Mouse (Mus musculus): Measurements from ENCODE around the gene Mrrf. TPM values are rescaled to one million over a fixed set of nuclear protein-coding genes. Genes with fewer than 3 reads are reported as not detected.
"Not testable (repeated sequence)": the region's sequence is repeated elsewhere in the genome, so short reads cannot be mapped to it uniquely, and the experiment has no call there.

The Mrrf gene
- polyA plus RNA-seq, 1 experiment: 54.0 TPM

DNA sequence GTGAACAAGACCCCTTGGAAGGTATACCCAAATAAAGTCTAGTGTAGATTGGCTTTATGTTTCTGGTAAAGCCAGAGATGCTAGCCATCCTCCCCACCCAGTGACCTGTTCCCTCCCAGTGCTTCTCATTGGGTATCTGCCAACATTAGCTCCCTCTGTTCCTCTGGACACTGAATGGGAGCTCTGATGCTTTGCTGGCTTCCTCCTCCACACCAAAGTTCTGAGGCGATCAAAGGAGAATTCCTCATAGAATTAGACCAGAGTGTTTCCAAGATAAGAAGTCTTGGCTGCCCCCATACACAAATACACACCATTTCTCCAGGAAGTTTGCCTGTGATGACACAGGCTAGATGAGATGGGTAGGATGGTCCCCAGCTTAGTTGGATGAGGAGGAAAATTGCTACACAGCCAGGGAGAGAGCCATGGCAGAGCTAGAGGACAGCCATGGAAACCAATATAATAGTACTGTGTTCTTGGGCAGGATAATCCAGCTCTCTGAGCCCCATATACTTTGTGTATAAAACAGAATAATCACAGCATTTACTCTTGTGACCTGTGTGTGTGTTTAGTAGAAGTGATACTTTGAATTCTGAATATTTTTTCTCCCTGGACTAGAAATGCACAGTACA, 31.9 kb downstream of the Mrrf start:
- Histone ChIP-seq H3K27me3 (replicated peaks; ENCODE audit: control insufficient read depth, insufficient read depth, low read length) (no peaks in the 10 kb centered on the region), H3K4me3 (ENCODE audit: insufficient read depth, low read depth, low read length) (no peak overlapping the region), H3K36me3 (ENCODE audit: control insufficient read depth, insufficient read depth, low read length) (no peaks in the 10 kb centered on the region; the same call in 1 of the 2 replicates), H3K4me1 (ENCODE audit: control insufficient read depth, insufficient read depth, low read length) (no peaks in the 10 kb centered on the region), H3K27ac (ENCODE audit: insufficient read depth, low read depth, low read length) (no peak overlapping the region)
- no peak for DNase-seq
- WGBS: 74% methylated on average over 1 of the region's 1 CpGs
- TF ChIP-seq CTCF (conservative IDR thresholded peaks at IDR 0.05; ENCODE audit: insufficient read depth, insufficient read length, low read depth, low read length) (no peak), POLR2A (IDR thresholded peaks at IDR 0.05; ENCODE audit: low read depth, low read length) (no peak)

DNA sequence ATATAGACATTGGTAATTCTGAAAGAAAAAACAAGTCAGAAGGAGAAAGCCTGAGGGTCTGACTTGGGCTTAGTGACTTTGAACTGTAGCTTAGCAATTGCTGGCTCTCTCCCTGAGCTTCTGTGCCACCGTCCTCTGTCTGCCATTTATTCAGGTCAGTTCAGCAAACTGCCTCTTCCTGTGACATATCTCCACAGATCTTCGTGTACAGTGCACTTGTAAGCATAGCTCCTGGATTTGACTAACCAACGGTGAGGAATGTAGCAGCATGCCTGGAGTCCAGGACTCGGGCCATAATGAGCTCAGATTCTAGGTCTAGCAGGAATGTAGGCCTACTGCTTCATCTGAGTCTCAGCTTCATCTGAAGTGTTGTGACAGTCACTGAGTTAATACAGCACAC, 33.0 kb downstream of the Mrrf start:
- WGBS: 70% methylated on average over 4 of the region's 4 CpGs

DNA sequence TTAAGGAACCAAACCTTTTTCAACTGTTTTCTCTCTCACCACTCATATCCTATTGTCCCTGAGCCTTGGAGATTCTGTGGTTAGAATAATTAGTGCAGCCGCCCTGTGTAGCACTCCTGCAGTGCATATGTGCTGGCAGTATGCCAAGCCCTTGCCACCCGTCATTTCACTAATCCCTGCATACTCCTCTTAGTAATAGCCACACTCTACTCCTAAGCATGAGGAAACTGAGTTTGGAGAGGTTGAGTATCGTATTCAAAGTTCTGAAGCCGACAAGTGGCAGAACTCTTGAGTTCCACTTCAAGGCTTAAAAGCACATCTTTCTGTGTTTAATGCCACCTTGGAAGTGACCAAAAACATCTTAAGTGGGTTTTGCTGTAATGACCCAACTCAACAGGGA, 35.9 kb downstream of the Mrrf start:
- TF ChIP-seq POLR2A (IDR thresholded peaks at IDR 0.05; ENCODE audit: low read depth, low read length) (no peak), CTCF (conservative IDR thresholded peaks at IDR 0.05; ENCODE audit: insufficient read depth, insufficient read length, low read depth, low read length) (no peak)
- WGBS: 72% methylated on average over 4 of the region's 4 CpGs
- no peak for DNase-seq

More for the DNA sequence above, 33.0 kb downstream of the Mrrf start:
- TF ChIP-seq POLR2A (IDR thresholded peaks at IDR 0.05; ENCODE audit: low read depth, low read length) (no peak), CTCF (conservative IDR thresholded peaks at IDR 0.05; ENCODE audit: insufficient read depth, insufficient read length, low read depth, low read length) (no peak)
- H3K27me3 ChIP-seq (replicated peaks; ENCODE audit: control insufficient read depth, insufficient read depth, low read length): no peaks in the 10 kb centered on the region
- H3K27ac ChIP-seq (ENCODE audit: insufficient read depth, low read depth, low read length): no peak overlapping the region
- H3K4me3 ChIP-seq (ENCODE audit: insufficient read depth, low read depth, low read length): no peak overlapping the region
- H3K4me1 ChIP-seq (ENCODE audit: control insufficient read depth, insufficient read depth, low read length): no peaks in the 10 kb centered on the region
- DNase-seq: no peak
- H3K36me3 ChIP-seq (ENCODE audit: control insufficient read depth, insufficient read depth, low read length): no peaks in the 10 kb centered on the region; the same call in 1 of the 2 replicates

DNA sequence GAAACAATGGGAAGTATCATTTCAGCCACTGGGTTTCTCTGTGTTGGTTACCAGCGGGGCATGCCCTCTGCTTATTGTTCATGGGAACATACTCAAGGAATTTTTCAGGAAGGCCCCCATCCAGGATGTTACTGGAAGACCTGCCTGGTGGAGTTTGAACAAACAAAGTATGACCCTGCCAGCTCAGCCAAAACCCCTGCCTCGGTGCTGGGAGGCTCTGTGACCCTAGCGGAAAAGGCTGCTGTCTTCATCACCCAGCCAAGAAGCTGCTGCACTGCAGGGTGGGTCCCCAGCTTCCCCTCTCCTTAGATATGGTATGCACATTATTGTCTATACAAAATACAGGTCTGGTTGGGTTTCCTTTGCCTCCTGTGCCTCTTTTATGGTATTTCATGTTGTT, 36.4 kb downstream of the Mrrf start:
- Histone ChIP-seq H3K4me1 (ENCODE audit: control insufficient read depth, insufficient read depth, low read length) (no peaks in the 10 kb centered on the region), H3K27ac (ENCODE audit: insufficient read depth, low read depth, low read length) (no peak overlapping the region), H3K4me3 (ENCODE audit: insufficient read depth, low read depth, low read length) (no peak overlapping the region), H3K36me3 (ENCODE audit: control insufficient read depth, insufficient read depth, low read length) (no peaks in the 10 kb centered on the region; the same call in none of the 2 replicates), H3K27me3 (replicated peaks; ENCODE audit: control insufficient read depth, insufficient read depth, low read length) (no peaks in the 10 kb centered on the region)
- DNase-seq: no peak
- WGBS: 62% methylated on average over 3 of the region's 3 CpGs
- TF ChIP-seq POLR2A (IDR thresholded peaks at IDR 0.05; ENCODE audit: low read depth, low read length) (no peak), CTCF (conservative IDR thresholded peaks at IDR 0.05; ENCODE audit: insufficient read depth, insufficient read length, low read depth, low read length) (no peak)

More for the DNA sequence above, 35.9 kb downstream of the Mrrf start:
- Histone ChIP-seq H3K27me3 (replicated peaks; ENCODE audit: control insufficient read depth, insufficient read depth, low read length) (no peaks in the 10 kb centered on the region), H3K4me1 (ENCODE audit: control insufficient read depth, insufficient read depth, low read length) (no peaks in the 10 kb centered on the region), H3K36me3 (ENCODE audit: control insufficient read depth, insufficient read depth, low read length) (no peaks in the 10 kb centered on the region; the same call in 1 of the 2 replicates), H3K27ac (ENCODE audit: insufficient read depth, low read depth, low read length) (no peak overlapping the region), H3K4me3 (ENCODE audit: insufficient read depth, low read depth, low read length) (no peak overlapping the region)

DNA sequence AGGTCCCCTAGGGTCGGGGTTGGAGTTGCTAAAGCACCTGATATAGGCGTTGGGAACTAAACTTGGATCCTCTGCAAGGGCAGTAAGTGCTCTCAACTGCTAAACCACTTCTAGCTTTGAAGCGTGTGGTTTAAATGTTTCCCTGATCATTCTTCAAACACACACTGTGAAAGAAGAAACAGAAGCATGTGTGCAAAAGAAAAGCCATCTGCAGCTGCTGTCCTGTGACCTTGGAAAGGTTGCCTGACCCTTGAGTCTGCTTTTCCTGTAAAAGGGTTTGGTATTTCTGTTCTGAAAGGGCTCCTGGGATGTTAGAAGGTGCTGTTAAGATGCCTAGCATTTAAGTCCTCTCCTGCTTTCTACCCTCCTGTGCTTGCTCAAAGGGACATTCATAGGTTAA, 43.3 kb downstream of the Mrrf start:
- no peak for DNase-seq
- H3K4me1 ChIP-seq (ENCODE audit: control insufficient read depth, insufficient read depth, low read length): no peaks in the 10 kb centered on the region
- H3K27me3 ChIP-seq (replicated peaks; ENCODE audit: control insufficient read depth, insufficient read depth, low read length): no peaks in the 10 kb centered on the region
- no peak overlapping the region for H3K4me3 ChIP-seq (ENCODE audit: insufficient read depth, low read depth, low read length)
- WGBS: 86% methylated on average over 3 of the region's 3 CpGs
- no peak for TF ChIP-seq POLR2A (IDR thresholded peaks at IDR 0.05; ENCODE audit: low read depth, low read length)
- TF ChIP-seq CTCF (conservative IDR thresholded peaks at IDR 0.05; ENCODE audit: insufficient read depth, insufficient read length, low read depth, low read length): no peak
- peaks cover 3% of the 10 kb centered on the region; the same call in 1 of the 2 replicates for H3K36me3 ChIP-seq (ENCODE audit: control insufficient read depth, insufficient read depth, low read length)
- H3K27ac ChIP-seq (ENCODE audit: insufficient read depth, low read depth, low read length): no peak overlapping the region

DNA sequence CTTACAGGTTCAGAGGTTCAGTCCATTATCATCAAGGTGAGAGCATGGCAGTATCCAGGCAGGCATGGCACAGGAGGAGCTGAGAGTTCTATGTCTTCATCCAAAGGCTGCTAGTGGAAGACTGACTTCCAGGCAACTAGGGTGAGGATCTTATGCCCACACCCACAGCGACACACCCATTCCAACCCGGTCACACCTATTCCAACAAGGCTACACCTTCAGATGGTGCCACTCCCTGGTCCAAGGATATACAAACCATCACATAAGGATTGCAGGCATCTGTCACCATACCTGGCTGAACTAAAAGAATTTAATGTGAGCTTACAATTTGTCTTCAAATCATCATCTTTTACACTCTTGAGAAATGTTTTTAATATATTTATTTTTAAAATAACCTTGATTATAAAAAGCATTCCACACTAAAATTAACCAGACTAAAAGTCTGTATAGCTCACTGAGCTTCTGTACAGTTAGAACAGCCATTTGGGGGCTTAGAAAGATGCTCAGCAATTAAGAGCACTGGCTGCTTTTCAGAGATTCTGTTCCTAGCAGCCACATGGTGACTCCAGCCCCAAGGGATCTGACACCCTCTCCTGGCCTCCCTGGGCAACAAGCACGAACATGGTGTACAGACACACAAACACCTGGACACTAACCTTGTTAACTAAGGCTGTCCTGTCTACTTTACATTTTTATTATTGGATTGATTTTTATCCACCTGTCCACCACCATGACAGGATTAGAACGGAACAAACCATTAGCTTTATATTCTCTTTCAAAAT, 45.6 kb downstream of the Mrrf start:
- not testable (repeated sequence) for DNase-seq; H3K4me1 ChIP-seq (ENCODE audit: control insufficient read depth, insufficient read depth, low read length); H3K36me3 ChIP-seq (ENCODE audit: control insufficient read depth, insufficient read depth, low read length); H3K27ac ChIP-seq (ENCODE audit: insufficient read depth, low read depth, low read length); H3K27me3 ChIP-seq (replicated peaks; ENCODE audit: control insufficient read depth, insufficient read depth, low read length); H3K4me3 ChIP-seq (ENCODE audit: insufficient read depth, low read depth, low read length)
- 92% methylated on average over 4 of the region's 4 CpGs for WGBS

DNA sequence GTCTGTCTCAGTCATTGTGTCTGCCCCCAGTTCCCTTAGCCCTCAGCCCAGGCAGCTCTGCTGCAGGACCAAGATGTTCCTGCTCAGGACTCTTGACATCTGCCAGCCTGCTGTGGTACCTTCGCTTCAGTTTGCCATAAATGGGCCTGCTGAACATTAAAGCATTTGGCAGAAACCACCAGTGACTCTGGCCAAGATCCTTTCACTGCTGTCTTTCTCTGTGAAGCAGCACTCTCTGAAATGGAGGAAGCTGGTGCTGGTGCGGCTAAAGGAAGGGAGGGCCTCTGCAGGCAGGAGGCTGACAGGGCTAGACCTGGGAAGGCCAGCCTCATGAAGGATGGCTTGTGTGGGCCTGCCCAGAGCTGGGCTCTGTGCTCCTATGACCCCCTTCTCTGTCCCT, 47.1 kb downstream of the Mrrf start:
- no peaks in the 10 kb centered on the region for H3K27me3 ChIP-seq (replicated peaks; ENCODE audit: control insufficient read depth, insufficient read depth, low read length)
- H3K27ac ChIP-seq (ENCODE audit: insufficient read depth, low read depth, low read length): no peak overlapping the region
- no peak overlapping the region for H3K4me3 ChIP-seq (ENCODE audit: insufficient read depth, low read depth, low read length)
- 53% methylated on average over 2 of the region's 2 CpGs for WGBS
- no peaks in the 10 kb centered on the region for H3K4me1 ChIP-seq (ENCODE audit: control insufficient read depth, insufficient read depth, low read length)
- DNase-seq: peak; percentile 17
- TF ChIP-seq POLR2A (IDR thresholded peaks at IDR 0.05; ENCODE audit: low read depth, low read length) (no peak), CTCF (conservative IDR thresholded peaks at IDR 0.05; ENCODE audit: insufficient read depth, insufficient read length, low read depth, low read length) (no peak)
- peaks cover under 1% of the 10 kb centered on the region; the same call in 1 of the 2 replicates for H3K36me3 ChIP-seq (ENCODE audit: control insufficient read depth, insufficient read depth, low read length)

Measured in kidney, adult 2 months (tissue).